Mouse (Mus musculus) lung, postnatal 0 days (tissue): ENCODE measurements around the gene Gm49486.

Source experiments
- CTCF ChIP-seq: IDR thresholded peaks from 2 replicates; pipeline ENCODE4 v1.5.1; 2016; ENCODE audit warnings: antibody characterized with exemption, mild to moderate bottlenecking
- EP300 ChIP-seq: IDR thresholded peaks from 2 replicates; pipeline ENCODE4 v1.6.1; 2016; ENCODE audit warnings: antibody characterized with exemption, mild to moderate bottlenecking, control low read depth

DNA sequence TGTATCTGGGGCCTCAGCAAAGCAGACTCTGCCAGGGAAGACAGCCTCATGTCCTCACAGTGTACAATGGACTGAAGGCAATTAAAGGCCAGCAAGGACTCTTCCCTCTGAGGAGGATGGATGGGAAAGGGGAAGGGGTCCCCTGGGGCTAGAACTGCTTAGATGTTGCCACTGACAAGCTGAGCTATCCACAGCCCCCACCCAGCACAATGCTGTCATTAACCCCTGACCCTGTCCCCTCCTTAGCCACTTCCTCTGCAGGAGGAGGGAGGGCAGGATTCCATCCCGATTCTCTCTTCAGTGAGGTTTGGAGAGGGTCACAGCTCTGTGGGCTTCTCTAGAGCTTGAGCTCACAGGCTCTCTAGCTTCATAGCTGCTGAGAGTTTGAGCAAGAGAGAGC is 9.6 kb upstream of the Gm49486 start:
- TF ChIP-seq CTCF (no peak), EP300 (no peak)
